Mouse (Mus musculus) lung, adult 2 months (tissue): ENCODE results near the gene Odf3l2.

Experiments used
- CTCF ChIP-seq: fragments of 200-500 bp; IDR thresholded peaks from 2 replicates; pipeline ENCODE4 v1.5.1; 2011; ENCODE audit warnings: mild to moderate bottlenecking, low read length, control low read depth; ENCODE audit not compliant: insufficient read depth
- POLR2A ChIP-seq: fragments of 200-500 bp; IDR thresholded peaks from 2 replicates; pipeline ENCODE4 v1.6.1; 2011; ENCODE audit warnings: low read depth, mild to moderate bottlenecking, control low read depth, low read length, borderline replicate concordance; ENCODE audit errors: extremely low read depth

DNA sequence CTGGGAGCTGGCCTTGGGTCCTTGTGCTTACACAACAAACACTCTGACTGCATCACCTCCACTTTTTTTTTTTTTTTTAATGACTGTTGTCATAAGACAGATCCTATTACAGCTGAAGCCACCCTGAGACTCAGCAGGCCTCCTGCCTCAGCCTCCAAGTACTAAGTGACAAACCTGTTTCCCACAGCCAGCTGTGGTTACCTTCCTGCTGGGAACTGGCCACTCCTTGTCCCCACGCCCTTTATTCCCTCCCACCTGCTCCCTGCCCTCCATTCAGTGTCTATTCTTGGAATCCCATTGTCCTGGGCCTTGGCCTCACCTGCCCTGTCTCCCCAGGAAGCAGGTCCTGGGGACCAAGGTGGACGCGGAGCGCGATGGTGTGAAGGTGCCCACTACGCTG is 42.0 kb upstream of the Odf3l2 start:
- no peak for TF ChIP-seq CTCF
- TF ChIP-seq POLR2A: no peak
